Mouse (Mus musculus): ENCODE data around the gene Tspan7. TPM values are rescaled to one million over a fixed set of nuclear protein-coding genes. Genes with fewer than 3 reads are reported as not detected.
A peak's percentile ranks its signal among the peaks of the same experiment; 100 is the strongest.

Gene Tspan7
- polyA plus RNA-seq (2015; fragmentation: Nextera tagmentation; extraction: Ambion mirVana) = 114 and 115 TPM in 2 replicates

GRCm38 (mm10) chrX:10484872-10485569 lies at the start of gene Tspan7:
Tspan7 (plus strand) TSS chrX:10485158.
- H3K36me3 ChIP-seq (ENCODE audit: control insufficient read depth, insufficient read depth, low read length) = no peaks in the 10 kb centered on the region
- peak within 1 kb of the TSS; percentile 60 for H3K4me3 ChIP-seq (ENCODE audit: low read length)
- H3K9me3 ChIP-seq (ENCODE audit: control insufficient read depth, low read length) = no peaks in the 10 kb centered on the region
- WGBS = 11% methylated on average over 14 of the region's 41 CpGs
- peak within 1 kb of the TSS; percentile 62 for H3K9ac ChIP-seq (ENCODE audit: low read length)
- ATAC-seq (ENCODE audit: low read depth) = peak; percentile 89
- no peaks in the 10 kb centered on the region; the same call in 1 of the 2 replicates for H3K4me1 ChIP-seq (replicated peaks; ENCODE audit: control insufficient read depth, insufficient read depth, low read length)
- 0 out of 2 replicates have a peak within 1 kb of the TSS, but pooled peaks have one; percentile 24 for H3K27ac ChIP-seq (ENCODE audit: low read length)
- no peaks in the 10 kb centered on the region for H3K27me3 ChIP-seq (ENCODE audit: control insufficient read depth, insufficient read depth, low read depth, low read length)
- peak within 1 kb of the TSS; percentile 60 for H3K4me2 ChIP-seq (ENCODE audit: low read depth, low read length)

- Histone ChIP-seq H3K9ac (ENCODE audit: low read length) (no peak overlapping the region), H3K9me3 (ENCODE audit: control insufficient read depth, low read length) (no peaks in the 10 kb centered on the region), H3K36me3 (ENCODE audit: control insufficient read depth, insufficient read depth, low read length) (no peaks in the 10 kb centered on the region), H3K27me3 (ENCODE audit: control insufficient read depth, insufficient read depth, low read depth, low read length) (no peaks in the 10 kb centered on the region), H3K4me2 (ENCODE audit: low read depth, low read length) (no peak overlapping the region), H3K4me3 (ENCODE audit: low read length) (no peak overlapping the region), H3K27ac (ENCODE audit: low read length) (no peak overlapping the region), H3K4me1 (replicated peaks; ENCODE audit: control insufficient read depth, insufficient read depth, low read length) (no peaks in the 10 kb centered on the region)
- WGBS = 79% methylated on average over 10 of the region's 10 CpGs
- ATAC-seq (ENCODE audit: low read depth) = no peak
These were observed 35.5 kb upstream of the Tspan7 start for GRCm38 (mm10) chrX:10449323-10449980.

GRCm38 (mm10) chrX:10450143-10451060 lies 34.6 kb upstream of the Tspan7 start:
- H3K4me1 ChIP-seq (replicated peaks; ENCODE audit: control insufficient read depth, insufficient read depth, low read length) = no peaks in the 10 kb centered on the region
- H3K9ac ChIP-seq (ENCODE audit: low read length) = no peak overlapping the region
- H3K4me2 ChIP-seq (ENCODE audit: low read depth, low read length) = no peak overlapping the region
- no peaks in the 10 kb centered on the region for H3K27me3 ChIP-seq (ENCODE audit: control insufficient read depth, insufficient read depth, low read depth, low read length)
- no peak for ATAC-seq (ENCODE audit: low read depth)
- H3K36me3 ChIP-seq (ENCODE audit: control insufficient read depth, insufficient read depth, low read length) = no peaks in the 10 kb centered on the region
- H3K9me3 ChIP-seq (ENCODE audit: control insufficient read depth, low read length) = no peaks in the 10 kb centered on the region
- WGBS = 56% methylated on average over 2 of the region's 2 CpGs
- H3K4me3 ChIP-seq (ENCODE audit: low read length) = no peak overlapping the region
- H3K27ac ChIP-seq (ENCODE audit: low read length) = no peak overlapping the region

- Histone ChIP-seq H3K27me3 (ENCODE audit: control insufficient read depth, insufficient read depth, low read depth, low read length) (no peaks in the 10 kb centered on the region), H3K4me3 (ENCODE audit: low read length) (no peak overlapping the region), H3K36me3 (ENCODE audit: control insufficient read depth, insufficient read depth, low read length) (no peaks in the 10 kb centered on the region), H3K27ac (ENCODE audit: low read length) (no peak overlapping the region), H3K4me1 (replicated peaks; ENCODE audit: control insufficient read depth, insufficient read depth, low read length) (no peaks in the 10 kb centered on the region), H3K9me3 (ENCODE audit: control insufficient read depth, low read length) (no peaks in the 10 kb centered on the region), H3K9ac (ENCODE audit: low read length) (no peak overlapping the region), H3K4me2 (ENCODE audit: low read depth, low read length) (no peak overlapping the region)
- 35% methylated on average over 1 of the region's 1 CpGs for WGBS
- ATAC-seq (ENCODE audit: low read depth) = no peak
These were observed 31.2 kb upstream of the Tspan7 start for GRCm38 (mm10) chrX:10453798-10454197.

- H3K9ac ChIP-seq (ENCODE audit: low read length) = no peak overlapping the region
- WGBS = 88% methylated on average over 3 of the region's 3 CpGs
- no peak for ATAC-seq (ENCODE audit: low read depth)
- H3K4me2 ChIP-seq (ENCODE audit: low read depth, low read length) = no peak overlapping the region
- H3K4me1 ChIP-seq (replicated peaks; ENCODE audit: control insufficient read depth, insufficient read depth, low read length) = no peaks in the 10 kb centered on the region
- no peak overlapping the region for H3K27ac ChIP-seq (ENCODE audit: low read length)
- no peaks in the 10 kb centered on the region for H3K9me3 ChIP-seq (ENCODE audit: control insufficient read depth, low read length)
- H3K27me3 ChIP-seq (ENCODE audit: control insufficient read depth, insufficient read depth, low read depth, low read length) = no peaks in the 10 kb centered on the region
- H3K4me3 ChIP-seq (ENCODE audit: low read length) = no peak overlapping the region
- no peaks in the 10 kb centered on the region for H3K36me3 ChIP-seq (ENCODE audit: control insufficient read depth, insufficient read depth, low read length)
These were observed 27.7 kb upstream of the Tspan7 start for GRCm38 (mm10) chrX:10457256-10457655.

GRCm38 (mm10) chrX:10477088-10477487 lies 7.9 kb upstream of the Tspan7 start:
- 83% methylated on average over 1 of the region's 1 CpGs for WGBS
- H3K4me1 ChIP-seq (replicated peaks; ENCODE audit: control insufficient read depth, insufficient read depth, low read length) = no peaks in the 10 kb centered on the region
- no peaks in the 10 kb centered on the region for H3K36me3 ChIP-seq (ENCODE audit: control insufficient read depth, insufficient read depth, low read length)
- no peaks in the 10 kb centered on the region for H3K9me3 ChIP-seq (ENCODE audit: control insufficient read depth, low read length)
- no peak overlapping the region for H3K4me3 ChIP-seq (ENCODE audit: low read length)
- ATAC-seq (ENCODE audit: low read depth) = no peak
- no peaks in the 10 kb centered on the region for H3K27me3 ChIP-seq (ENCODE audit: control insufficient read depth, insufficient read depth, low read depth, low read length)
- H3K27ac ChIP-seq (ENCODE audit: low read length) = no peak overlapping the region
- no peak overlapping the region for H3K9ac ChIP-seq (ENCODE audit: low read length)
- H3K4me2 ChIP-seq (ENCODE audit: low read depth, low read length) = no peak overlapping the region

- Histone ChIP-seq H3K9me3 (ENCODE audit: control insufficient read depth, low read length) (no peaks in the 10 kb centered on the region), H3K27me3 (ENCODE audit: control insufficient read depth, insufficient read depth, low read depth, low read length) (no peaks in the 10 kb centered on the region), H3K4me1 (replicated peaks; ENCODE audit: control insufficient read depth, insufficient read depth, low read length) (no peaks in the 10 kb centered on the region), H3K9ac (ENCODE audit: low read length) (no peak overlapping the region), H3K36me3 (ENCODE audit: control insufficient read depth, insufficient read depth, low read length) (no peaks in the 10 kb centered on the region), H3K4me3 (ENCODE audit: low read length) (no peak overlapping the region), H3K4me2 (ENCODE audit: low read depth, low read length) (no peak overlapping the region), H3K27ac (ENCODE audit: low read length) (no peak overlapping the region)
- ATAC-seq (ENCODE audit: low read depth) = 0 out of 2 replicates have a peak, but pooled peaks have one; percentile 23
- WGBS = 68% methylated on average over 10 of the region's 10 CpGs
These were observed 5.7 kb upstream of the Tspan7 start for GRCm38 (mm10) chrX:10479031-10479886.

GRCm38 (mm10) chrX:10479943-10480342 lies 5.0 kb upstream of the Tspan7 start:
- Histone ChIP-seq H3K4me2 (ENCODE audit: low read depth, low read length) (no peak overlapping the region), H3K4me3 (ENCODE audit: low read length) (no peak overlapping the region), H3K9ac (ENCODE audit: low read length) (no peak overlapping the region), H3K9me3 (ENCODE audit: control insufficient read depth, low read length) (no peaks in the 10 kb centered on the region), H3K4me1 (replicated peaks; ENCODE audit: control insufficient read depth, insufficient read depth, low read length) (no peaks in the 10 kb centered on the region), H3K36me3 (ENCODE audit: control insufficient read depth, insufficient read depth, low read length) (no peaks in the 10 kb centered on the region), H3K27me3 (ENCODE audit: control insufficient read depth, insufficient read depth, low read depth, low read length) (no peaks in the 10 kb centered on the region), H3K27ac (ENCODE audit: low read length) (no peak overlapping the region)
- 75% methylated on average over 4 of the region's 4 CpGs for WGBS
- no peak for ATAC-seq (ENCODE audit: low read depth)
